Mouse (Mus musculus) neural tube, embryonic 14.5 days (tissue): Measurements from ENCODE around the gene Chd3. TPM values are rescaled to one million over a fixed set of nuclear protein-coding genes. Genes with fewer than 3 reads are reported as not detected.

Source experiments
- ATAC-seq: fragments of 200-750 bp; cut with Nextera tagmentation; 2 replicates; pipeline ENCODE4 v1.8.0; 2017; ENCODE audit warnings: low read depth, mild to moderate bottlenecking, moderate TSS enrichment, moderate library complexity
- H3K27ac ChIP-seq: fragments of 300-500 bp; sonication (generic); 2 replicates; pipeline ENCODE4 v1.5.1; 2014; ENCODE audit warnings: low read depth, mild to moderate bottlenecking, control low read depth, low read length, moderate library complexity, mixed read lengths
- H3K27me3 ChIP-seq: fragments of 300-500 bp; sonication (generic); 2 replicates; pipeline ENCODE4 v1.6.1; 2014; ENCODE audit warnings: low read length; ENCODE audit not compliant: control insufficient read depth, insufficient read depth
- H3K36me3 ChIP-seq: fragments of 300-500 bp; sonication (generic); 2 replicates; pipeline ENCODE4 v1.6.1; 2014; ENCODE audit warnings: low read length, mixed read lengths; ENCODE audit not compliant: control insufficient read depth, insufficient read depth
- H3K4me1 ChIP-seq: fragments of 300-500 bp; sonication (generic); 2 replicates; pipeline ENCODE4 v1.6.1; 2014; ENCODE audit warnings: low read length; ENCODE audit not compliant: control insufficient read depth, insufficient read depth
- H3K4me2 ChIP-seq: fragments of 300-500 bp; sonication (generic); 2 replicates; pipeline ENCODE4 v1.6.1; 2014; ENCODE audit warnings: mild to moderate bottlenecking, low read depth, low read length, control low read depth
- H3K4me3 ChIP-seq: fragments of 300-500 bp; sonication (generic); 2 replicates; pipeline ENCODE4 v1.5.1; 2014; ENCODE audit warnings: low read depth, low read length, control low read depth, mixed read lengths
- H3K9ac ChIP-seq: fragments of 300-500 bp; sonication (generic); replicated peaks from 2 replicates; pipeline ENCODE4 v1.6.1; 2014; ENCODE audit warnings: low read depth, mild to moderate bottlenecking, control low read depth, low read length, mixed read lengths
- H3K9me3 ChIP-seq: fragments of 300-500 bp; sonication (generic); 2 replicates; pipeline ENCODE4 v1.6.1; 2016; ENCODE audit warnings: low read length; ENCODE audit not compliant: control insufficient read depth
- WGBS: fragments of 180-500 bp; shearing (Covaris S2); extraction: QIAGEN DNeasy Blood & Tissue Kit; methylation state at CpG from one replicate; pipeline ENCODE4 v1.1.7; 2014; 5-methylcytosine and 5-hydroxymethylcytosine counted together
- polyA plus RNA-seq: library from polyadenylated mRNA; unstranded; fragments of >200 nt; fragmentation: Nextera tagmentation; extraction: Ambion mirVana; gene quantifications from 2 replicates; pipeline ENCODE4 v1.2.1, GENCODE M21; 2014

Chd3 gene
- polyA plus RNA-seq, 1 experiment from 2014 or later, result 89.6 TPM

GRCm38 (mm10) chr11:69371601-69372000 lies 2.4 kb upstream of the Chd3 start:
- no peak overlapping the region for H3K9ac ChIP-seq
- ATAC-seq, result no peak
- H3K9me3 ChIP-seq, result no peaks in the 10 kb centered on the region
- 0 out of 2 replicates have a peak, but pooled peaks cover 3% of the 10 kb centered on the region for H3K36me3 ChIP-seq
- peaks cover 34% of the 10 kb centered on the region for H3K4me1 ChIP-seq
- no peak overlapping the region; the same call in 1 of the 2 replicates for H3K4me3 ChIP-seq
- H3K27me3 ChIP-seq, result no peaks in the 10 kb centered on the region
- peak overlapping the region; percentile 64 for H3K27ac ChIP-seq
- WGBS, result 9% methylated on average over 12 of the region's 12 CpGs
- peak overlapping the region; percentile 34; the same call in 1 of the 2 replicates for H3K4me2 ChIP-seq

GRCm38 (mm10) chr11:69370817-69371215 lies 1.6 kb upstream of the Chd3 start:
- Histone ChIP-seq H3K9ac (no peak overlapping the region), H3K4me1 (peaks cover 38% of the 10 kb centered on the region), H3K36me3 (0 out of 2 replicates have a peak, but pooled peaks cover 3% of the 10 kb centered on the region), H3K27ac (peak overlapping the region; percentile 64), H3K27me3 (no peaks in the 10 kb centered on the region), H3K9me3 (no peaks in the 10 kb centered on the region), H3K4me3 (peak overlapping the region; percentile 6; the same call in 1 of the 2 replicates), H3K4me2 (peak overlapping the region; percentile 34)
- ATAC-seq, result no peak
- 12% methylated on average over 9 of the region's 9 CpGs for WGBS

GRCm38 (mm10) chr11:69369990-69370816 lies 997 bp upstream of the Chd3 start:
- peak overlapping the region; percentile 100 for H3K27ac ChIP-seq
- 16% methylated on average over 2 of the region's 2 CpGs for WGBS
- H3K9ac ChIP-seq, result peak overlapping the region; percentile 100
- ATAC-seq, result no peak
- H3K4me3 ChIP-seq, result peak overlapping the region; percentile 85; the same call in 1 of the 2 replicates
- no peaks in the 10 kb centered on the region for H3K9me3 ChIP-seq
- no peaks in the 10 kb centered on the region for H3K27me3 ChIP-seq
- peak overlapping the region; percentile 98 for H3K4me2 ChIP-seq
- 0 out of 2 replicates have a peak, but pooled peaks cover 3% of the 10 kb centered on the region for H3K36me3 ChIP-seq
- H3K4me1 ChIP-seq, result peaks cover 44% of the 10 kb centered on the region

GRCm38 (mm10) chr11:69368356-69369214 lies 621 bp downstream of the Chd3 start:
- H3K9me3 ChIP-seq, result no peaks in the 10 kb centered on the region
- peak overlapping the region; percentile 98 for H3K4me2 ChIP-seq
- H3K4me3 ChIP-seq, result peak overlapping the region; percentile 85
- H3K27me3 ChIP-seq, result no peaks in the 10 kb centered on the region
- H3K4me1 ChIP-seq, result peaks cover 57% of the 10 kb centered on the region
- H3K9ac ChIP-seq, result peak overlapping the region; percentile 100
- peak overlapping the region; percentile 100 for H3K27ac ChIP-seq
- under 1% methylated on average over 63 of the region's 106 CpGs for WGBS
- 0 out of 2 replicates have a peak, but pooled peaks cover 3% of the 10 kb centered on the region for H3K36me3 ChIP-seq
- ATAC-seq, result no peak

- Histone ChIP-seq H3K4me3 (peak overlapping the region; percentile 85), H3K4me2 (peak overlapping the region; percentile 98), H3K4me1 (peaks cover 56% of the 10 kb centered on the region), H3K27ac (peak overlapping the region; percentile 100), H3K36me3 (peaks cover 8% of the 10 kb centered on the region; the same call in 1 of the 2 replicates), H3K9ac (peak overlapping the region; percentile 100), H3K9me3 (no peaks in the 10 kb centered on the region), H3K27me3 (no peaks in the 10 kb centered on the region)
- WGBS, result under 1% methylated on average over 22 of the region's 22 CpGs
- no peak for ATAC-seq
These were observed 1.4 kb downstream of the Chd3 start for GRCm38 (mm10) chr11:69367616-69368355.

- Histone ChIP-seq H3K27me3 (no peaks in the 10 kb centered on the region), H3K4me3 (peak overlapping the region; percentile 85), H3K4me2 (peak overlapping the region; percentile 98), H3K9me3 (no peaks in the 10 kb centered on the region), H3K36me3 (peaks cover 14% of the 10 kb centered on the region), H3K4me1 (peaks cover 51% of the 10 kb centered on the region), H3K27ac (peak overlapping the region; percentile 100), H3K9ac (peak overlapping the region; percentile 100)
- no peak for ATAC-seq
- whole genome bisulfite sequencing, result under 1% methylated on average over 22 of the region's 22 CpGs
These were observed 2.2 kb downstream of the Chd3 start for GRCm38 (mm10) chr11:69366855-69367615.

- WGBS, result under 1% methylated on average over 26 of the region's 26 CpGs
- Histone ChIP-seq H3K4me2 (peak overlapping the region; percentile 98), H3K9me3 (no peaks in the 10 kb centered on the region), H3K27ac (peak overlapping the region; percentile 100), H3K4me3 (peak overlapping the region; percentile 85), H3K27me3 (no peaks in the 10 kb centered on the region), H3K4me1 (peaks cover 44% of the 10 kb centered on the region), H3K36me3 (peaks cover 21% of the 10 kb centered on the region), H3K9ac (peak overlapping the region; percentile 100)
- ATAC-seq, result peak; percentile 88
These were observed 2.9 kb downstream of the Chd3 start for GRCm38 (mm10) chr11:69366157-69366854.
